Mouse (Mus musculus) intestine, embryonic 16.5 days (tissue): ENCODE results near the gene Adgrl3. TPM values are rescaled to one million over a fixed set of nuclear protein-coding genes. Genes with fewer than 3 reads are reported as not detected.

Experiments
- ATAC-seq: fragments of 200-750 bp; cut with Nextera tagmentation; 2 replicates; pipeline ENCODE4 v1.8.0; 2017; ENCODE audit warnings: moderate TSS enrichment, moderate library complexity
- H3K27ac ChIP-seq: fragments of 300-500 bp; sonication (generic); 2 replicates; pipeline ENCODE4 v1.5.1; 2014; ENCODE audit warnings: mild to moderate bottlenecking, low read length
- H3K27me3 ChIP-seq: fragments of 300-500 bp; sonication (generic); replicated peaks from 2 replicates; pipeline ENCODE4 v1.6.1; 2014; ENCODE audit warnings: low read length, control low read depth, mixed read lengths; ENCODE audit not compliant: control insufficient read depth, insufficient read depth
- H3K36me3 ChIP-seq: fragments of 300-500 bp; sonication (generic); 2 replicates; pipeline ENCODE4 v1.6.1; 2014; ENCODE audit warnings: low read length, control low read depth; ENCODE audit not compliant: control insufficient read depth, insufficient read depth
- H3K4me1 ChIP-seq: fragments of 300-500 bp; sonication (generic); 2 replicates; pipeline ENCODE4 v1.6.1; 2014; ENCODE audit warnings: low read length, control low read depth, mixed read lengths; ENCODE audit not compliant: control insufficient read depth, insufficient read depth
- H3K4me2 ChIP-seq: fragments of 300-500 bp; sonication (generic); 2 replicates; pipeline ENCODE4 v1.6.1; 2014; ENCODE audit warnings: low read depth, low read length, control low read depth
- H3K4me3 ChIP-seq: fragments of 300-500 bp; sonication (generic); 2 replicates; pipeline ENCODE4 v1.5.1; 2014; ENCODE audit warnings: mild to moderate bottlenecking, low read length
- H3K9ac ChIP-seq: fragments of 300-500 bp; sonication (generic); 2 replicates; pipeline ENCODE4 v1.6.1; 2014; ENCODE audit warnings: low read depth, low read length
- H3K9me3 ChIP-seq: fragments of 300-500 bp; sonication (generic); 2 replicates; pipeline ENCODE4 v1.6.1; 2016; ENCODE audit warnings: low read length, control low read depth; ENCODE audit not compliant: control insufficient read depth
- WGBS: fragments of 180-500 bp; shearing (Covaris S2); extraction: QIAGEN DNeasy Blood & Tissue Kit; methylation state at CpG from one replicate; pipeline ENCODE4 v1.1.7; 2014; 5-methylcytosine and 5-hydroxymethylcytosine counted together
- polyA plus RNA-seq: library from polyadenylated mRNA; unstranded; fragments of >200 nt; fragmentation: Nextera tagmentation; extraction: Ambion mirVana; gene quantifications from 2 replicates; pipeline ENCODE4 v1.2.1, GENCODE M21; 2015

Adgrl3 gene
- polyA plus RNA-seq, result 6.5 and 6.8 TPM in 2 replicates

DNA sequence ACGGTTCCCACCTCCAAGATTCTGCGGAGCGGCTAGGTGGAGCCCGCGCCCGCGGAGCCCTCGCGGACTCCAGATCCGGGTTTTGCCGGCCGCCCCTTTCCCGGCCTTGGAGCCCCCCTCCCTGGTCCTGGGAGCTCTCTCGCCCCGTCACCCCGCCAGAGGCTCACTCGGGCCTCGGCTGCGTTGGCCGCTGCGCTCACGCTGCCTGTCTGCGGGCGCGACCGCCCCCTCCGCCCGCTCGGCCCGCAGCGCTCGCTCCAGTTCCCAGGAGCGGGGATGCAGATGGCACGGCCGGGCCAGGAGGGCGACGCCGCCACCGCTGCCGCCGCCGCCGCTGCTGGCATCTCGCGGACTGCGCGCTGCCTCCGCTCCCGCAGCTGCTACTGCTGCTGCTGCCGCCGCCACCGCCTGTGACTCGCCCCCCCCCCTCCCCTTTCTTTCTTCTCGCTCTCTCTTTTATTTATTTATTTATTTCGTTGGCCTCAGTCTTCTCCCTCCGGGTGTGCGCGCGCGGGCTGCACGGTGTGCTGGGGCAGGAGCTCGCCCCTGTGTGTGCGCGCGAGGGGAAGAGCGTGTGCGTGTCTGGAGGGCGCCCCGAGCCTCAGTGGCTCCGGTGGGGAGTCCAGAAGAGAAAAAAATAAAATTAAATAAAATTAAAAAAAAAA is at the start of gene Adgrl3:
Gene Adgrl3, plus strand, starts transcription at position 549 of the 665 bp plus-strand sequence.
- Histone ChIP-seq H3K4me3 (peak within 1 kb of the TSS; percentile 67), H3K36me3 (no peaks in the 10 kb centered on the region), H3K4me2 (peak within 1 kb of the TSS; percentile 94), H3K9ac (peak within 1 kb of the TSS; percentile 66), H3K9me3 (no peaks in the 10 kb centered on the region), H3K27ac (peak within 1 kb of the TSS; percentile 59), H3K27me3 (peaks cover 18% of the 10 kb centered on the region; the same call in 1 of the 2 replicates), H3K4me1 (peaks cover 9% of the 10 kb centered on the region; the same call in 1 of the 2 replicates)
- under 1% methylated on average over 57 of the region's 70 CpGs for WGBS
- ATAC-seq, result peak; percentile 84

GRCm38 (mm10) chr5:81019166-81019565 is 772 bp upstream of the Adgrl3 start:
- H3K36me3 ChIP-seq, result no peaks in the 10 kb centered on the region
- peak overlapping the region; percentile 66; the same call in 1 of the 2 replicates for H3K9ac ChIP-seq
- peak overlapping the region; percentile 67 for H3K4me3 ChIP-seq
- peaks cover 8% of the 10 kb centered on the region; the same call in 1 of the 2 replicates for H3K4me1 ChIP-seq
- WGBS, result 7% methylated on average over 3 of the region's 3 CpGs
- ATAC-seq, result no peak
- H3K27me3 ChIP-seq, result peaks cover 17% of the 10 kb centered on the region; the same call in 1 of the 2 replicates
- no peak overlapping the region for H3K27ac ChIP-seq
- H3K9me3 ChIP-seq, result no peaks in the 10 kb centered on the region
- peak overlapping the region; percentile 94 for H3K4me2 ChIP-seq

DNA sequence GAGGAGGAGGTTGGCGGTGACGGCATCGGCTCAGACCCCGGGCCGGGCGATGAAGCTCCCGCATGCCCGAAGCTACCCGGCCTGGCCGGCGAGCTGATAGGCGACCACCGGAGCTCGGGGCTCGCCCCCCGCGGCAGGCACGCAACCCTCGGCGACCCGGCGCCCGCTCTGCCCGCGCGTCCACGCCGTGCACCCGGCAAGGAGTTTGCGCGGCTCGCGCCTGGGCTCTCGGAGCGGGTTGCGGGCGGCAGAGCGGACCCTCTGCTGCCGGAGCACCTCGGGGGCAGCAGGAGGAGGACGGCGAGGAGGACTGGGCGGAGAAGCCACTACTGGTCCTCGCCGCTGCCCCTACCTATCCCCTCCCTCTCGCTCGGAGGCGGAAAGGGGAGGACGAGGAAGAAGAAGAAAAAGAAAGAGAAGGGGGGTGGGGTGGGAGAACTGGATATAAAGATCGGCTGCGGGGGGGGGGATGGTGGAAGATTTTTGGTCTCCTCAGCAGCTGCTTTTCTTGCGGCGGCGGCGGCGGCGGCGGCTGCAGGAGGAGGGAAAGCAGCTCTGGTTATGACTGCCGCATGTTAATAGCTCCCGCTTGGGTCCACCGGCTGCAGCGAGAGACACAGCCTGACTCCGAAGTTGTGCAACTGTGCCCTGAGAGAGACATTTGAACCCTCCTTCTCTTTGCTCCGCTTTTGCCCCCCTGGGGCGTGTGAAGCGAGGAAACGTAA is 505 bp downstream of the Adgrl3 start:
- under 1% methylated on average over 59 of the region's 67 CpGs for WGBS
- Histone ChIP-seq H3K36me3 (no peaks in the 10 kb centered on the region), H3K9me3 (no peaks in the 10 kb centered on the region), H3K4me3 (peak overlapping the region; percentile 67), H3K4me2 (peak overlapping the region; percentile 94), H3K4me1 (peaks cover 9% of the 10 kb centered on the region; the same call in 1 of the 2 replicates), H3K27me3 (peaks cover 18% of the 10 kb centered on the region; the same call in 1 of the 2 replicates), H3K9ac (peak overlapping the region; percentile 66), H3K27ac (peak overlapping the region; percentile 59)
- peak; percentile 57 for ATAC-seq

DNA sequence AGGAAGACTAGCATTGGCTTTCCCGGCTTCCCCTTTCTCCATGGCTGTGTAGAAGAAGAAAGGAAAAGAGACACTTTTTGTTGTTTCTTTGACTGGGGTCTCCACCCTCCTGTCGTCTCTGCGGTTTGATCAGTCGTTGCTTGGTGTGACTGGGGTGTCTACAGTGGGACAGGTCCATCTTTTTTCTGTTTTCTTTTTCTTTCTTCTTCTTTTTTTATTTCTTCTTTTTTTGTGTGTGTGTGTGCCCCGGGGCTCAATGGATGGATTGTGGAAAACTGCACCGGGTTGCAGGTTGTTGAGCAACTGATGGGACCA is 1.0 kb downstream of the Adgrl3 start:
- Histone ChIP-seq H3K27me3 (peaks cover 18% of the 10 kb centered on the region; the same call in 1 of the 2 replicates), H3K4me2 (peak overlapping the region; percentile 94), H3K9me3 (no peaks in the 10 kb centered on the region), H3K27ac (peak overlapping the region; percentile 10; the same call in 1 of the 2 replicates), H3K4me3 (peak overlapping the region; percentile 67), H3K9ac (peak overlapping the region; percentile 66), H3K4me1 (peaks cover 9% of the 10 kb centered on the region; the same call in 1 of the 2 replicates), H3K36me3 (no peaks in the 10 kb centered on the region)
- WGBS, result under 1% methylated on average over 6 of the region's 6 CpGs
- ATAC-seq, result no peak

DNA sequence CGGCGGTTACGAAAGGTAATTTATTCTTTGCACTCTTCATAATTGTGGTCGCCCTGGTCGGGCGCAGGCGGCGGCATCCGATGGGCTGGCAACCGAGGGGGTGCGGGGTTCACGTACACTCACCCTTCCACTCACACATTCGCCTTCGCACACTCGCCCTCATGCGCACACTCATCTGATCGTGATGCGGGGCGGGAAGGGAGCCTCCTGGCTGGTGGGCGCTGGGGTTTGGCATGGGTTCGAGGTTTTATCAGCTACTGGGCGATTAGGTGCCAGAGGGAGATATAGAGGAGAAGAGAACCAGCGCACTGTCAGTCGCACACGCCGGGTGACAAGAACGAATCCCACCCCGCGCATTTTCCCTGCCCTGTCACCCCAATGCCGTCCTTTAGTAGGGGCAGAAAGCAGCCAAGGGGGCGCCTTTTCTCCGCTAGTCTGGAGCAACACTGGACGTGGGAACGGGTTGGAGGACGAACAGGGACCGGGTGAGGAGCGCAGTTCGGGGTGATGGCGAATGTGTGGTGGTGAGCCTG is 1.5 kb downstream of the Adgrl3 start:
- Histone ChIP-seq H3K4me1 (peaks cover 9% of the 10 kb centered on the region; the same call in 1 of the 2 replicates), H3K4me2 (peak overlapping the region; percentile 94), H3K4me3 (peak overlapping the region; percentile 67), H3K9ac (peak overlapping the region; percentile 66), H3K9me3 (no peaks in the 10 kb centered on the region), H3K27me3 (peaks cover 18% of the 10 kb centered on the region; the same call in 1 of the 2 replicates), H3K36me3 (no peaks in the 10 kb centered on the region), H3K27ac (no peak overlapping the region)
- WGBS, result under 1% methylated on average over 39 of the region's 39 CpGs
- ATAC-seq, result no peak

- H3K9ac ChIP-seq, result peak overlapping the region; percentile 66
- peak overlapping the region; percentile 94 for H3K4me2 ChIP-seq
- ATAC-seq, result no peak
- H3K4me1 ChIP-seq, result peaks cover 9% of the 10 kb centered on the region; the same call in 1 of the 2 replicates
- no peaks in the 10 kb centered on the region for H3K9me3 ChIP-seq
- no peak overlapping the region; the same call in 1 of the 2 replicates for H3K27ac ChIP-seq
- WGBS, result 1% methylated on average over 21 of the region's 21 CpGs
- H3K27me3 ChIP-seq, result peaks cover 18% of the 10 kb centered on the region; the same call in 1 of the 2 replicates
- peak overlapping the region; percentile 67 for H3K4me3 ChIP-seq
- H3K36me3 ChIP-seq, result no peaks in the 10 kb centered on the region
These were observed 1.9 kb downstream of the Adgrl3 start for GRCm38 (mm10) chr5:81021864-81022305.

DNA sequence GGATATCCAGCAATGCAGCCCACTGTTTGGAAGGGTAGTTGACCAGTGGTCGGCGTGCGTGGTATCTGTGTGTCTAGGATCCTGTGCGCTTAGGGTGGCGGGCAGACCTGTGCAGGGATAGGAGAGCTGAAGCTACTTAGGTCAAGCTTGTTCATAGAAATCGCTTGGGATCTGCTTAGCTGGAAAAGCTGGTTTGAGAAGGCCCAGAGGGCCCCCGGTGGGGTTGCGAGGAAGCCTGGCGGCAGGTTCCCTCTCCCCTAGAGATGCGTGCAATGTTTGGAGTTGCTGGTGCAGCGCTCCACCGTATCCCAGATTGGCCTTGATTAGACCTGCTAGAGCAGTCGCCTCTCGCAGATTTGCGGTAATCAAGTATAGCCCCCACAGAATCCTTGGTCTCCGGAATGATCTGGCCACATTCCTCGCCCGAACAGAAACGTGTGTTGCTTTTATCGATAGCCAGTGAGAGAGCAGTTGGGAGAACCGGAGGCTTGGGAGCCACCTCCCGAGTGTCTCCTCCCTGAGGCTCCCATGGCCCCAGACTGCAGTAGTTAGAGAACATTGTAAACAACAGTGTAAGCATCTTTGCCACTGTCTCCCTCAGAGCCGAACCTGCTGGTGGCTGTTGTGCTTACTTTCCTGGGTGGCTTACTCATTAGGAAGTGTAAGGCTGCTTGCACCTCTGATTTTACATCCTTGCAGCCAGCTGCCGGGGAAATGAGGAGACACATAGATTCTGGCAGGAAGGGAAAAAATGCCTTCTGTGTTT is 2.6 kb downstream of the Adgrl3 start:
- H3K4me3 ChIP-seq, result peak overlapping the region; percentile 67
- under 1% methylated on average over 24 of the region's 24 CpGs for WGBS
- H3K9ac ChIP-seq, result peak overlapping the region; percentile 66
- H3K27ac ChIP-seq, result no peak overlapping the region; the same call in 1 of the 2 replicates
- H3K36me3 ChIP-seq, result no peaks in the 10 kb centered on the region
- ATAC-seq, result no peak
- peak overlapping the region; percentile 94 for H3K4me2 ChIP-seq
- H3K27me3 ChIP-seq, result peaks cover 18% of the 10 kb centered on the region; the same call in 1 of the 2 replicates
- peaks cover 9% of the 10 kb centered on the region; the same call in 1 of the 2 replicates for H3K4me1 ChIP-seq
- H3K9me3 ChIP-seq, result no peaks in the 10 kb centered on the region

DNA sequence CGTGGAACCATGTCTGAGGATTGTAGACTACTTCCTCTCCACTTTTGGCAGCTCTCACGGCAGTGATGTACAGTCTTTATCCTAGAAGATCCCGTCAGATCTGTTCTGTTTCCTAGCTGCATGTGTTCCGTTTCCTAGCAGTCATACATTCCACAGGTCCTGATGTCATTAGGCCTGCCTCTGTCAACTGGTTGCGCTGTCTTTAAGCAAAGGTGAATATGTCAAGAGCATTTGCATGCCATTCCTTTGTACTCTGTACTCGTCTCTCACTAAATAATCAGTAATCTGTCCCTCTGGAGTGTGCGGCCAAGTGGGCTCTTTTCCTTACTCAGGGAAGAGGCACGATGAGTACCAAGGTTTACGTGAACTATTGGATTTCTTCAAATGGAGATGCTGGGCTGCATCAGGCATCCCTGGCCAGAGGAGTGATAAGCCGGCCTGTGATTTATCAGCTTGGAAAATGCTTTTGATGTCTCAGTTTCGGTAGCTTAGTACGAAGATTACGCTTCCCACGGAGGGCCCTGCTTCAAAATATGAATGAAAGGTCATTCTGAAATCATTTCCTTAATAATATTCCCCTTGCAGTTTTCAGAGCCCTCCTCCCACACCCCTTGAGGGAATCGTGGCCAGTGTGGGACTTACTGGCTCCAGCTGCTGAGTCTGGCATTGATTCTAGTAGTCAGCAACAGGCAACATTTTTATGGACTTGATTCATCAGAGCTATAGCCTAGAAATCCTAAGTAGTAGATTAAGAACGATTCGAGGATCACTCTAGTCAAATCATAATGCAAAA is 4.2 kb downstream of the Adgrl3 start:
- Histone ChIP-seq H3K4me3 (no peak overlapping the region), H3K4me2 (peak overlapping the region; percentile 28), H3K27ac (no peak overlapping the region), H3K9me3 (no peaks in the 10 kb centered on the region), H3K36me3 (no peaks in the 10 kb centered on the region), H3K4me1 (peaks cover 9% of the 10 kb centered on the region; the same call in 1 of the 2 replicates), H3K27me3 (peaks cover 18% of the 10 kb centered on the region; the same call in 1 of the 2 replicates), H3K9ac (no peak overlapping the region)
- 42% methylated on average over 17 of the region's 17 CpGs for WGBS
- no peak for ATAC-seq
